Mouse (Mus musculus): ENCODE measurements at regions not wholly inside any gene's neighbourhood (a gene's known extent, or its start where the extent isn't known, plus 50 kb on each side); places are given as distances from the start of the nearest gene placed in this dataset.

GRCm38 (mm10) chr13:111044328-111045002 lies 210.3 kb upstream of the Actbl2 start:
- Histone ChIP-seq H3K4me1 (ENCODE audit: control insufficient read depth, insufficient read depth, low read length) (no peaks in the 10 kb centered on the region), H3K4me3 (ENCODE audit: insufficient read depth, low read length) (no peak overlapping the region), H3K27ac (ENCODE audit: insufficient read depth, low read depth, low read length) (no peak overlapping the region)
- TF ChIP-seq CTCF (IDR thresholded peaks at IDR 0.05; ENCODE audit: low read depth, low read length) (no peak), POLR2A (IDR thresholded peaks at IDR 0.05; ENCODE audit: borderline replicate concordance, low read depth, low read length) (no peak)

- H3K4me3 ChIP-seq (ENCODE audit: insufficient read depth, low read length), result no peak overlapping the region
- H3K4me1 ChIP-seq (ENCODE audit: control insufficient read depth, insufficient read depth, low read length), result no peaks in the 10 kb centered on the region
- H3K27ac ChIP-seq (ENCODE audit: insufficient read depth, low read depth, low read length), result no peak overlapping the region
- TF ChIP-seq CTCF (IDR thresholded peaks at IDR 0.05; ENCODE audit: low read depth, low read length), result no peak
- TF ChIP-seq POLR2A (IDR thresholded peaks at IDR 0.05; ENCODE audit: borderline replicate concordance, low read depth, low read length), result no peak
Measured at GRCm38 (mm10) chr13:111050097-111050496, 204.7 kb upstream of the Actbl2 start.

GRCm38 (mm10) chr13:111055817-111056216 lies 199.0 kb upstream of the Actbl2 start:
- no peak for TF ChIP-seq POLR2A (IDR thresholded peaks at IDR 0.05; ENCODE audit: borderline replicate concordance, low read depth, low read length)
- no peak for TF ChIP-seq CTCF (IDR thresholded peaks at IDR 0.05; ENCODE audit: low read depth, low read length)
- no peaks in the 10 kb centered on the region for H3K4me1 ChIP-seq (ENCODE audit: control insufficient read depth, insufficient read depth, low read length)
- no peak overlapping the region for H3K27ac ChIP-seq (ENCODE audit: insufficient read depth, low read depth, low read length)
- H3K4me3 ChIP-seq (ENCODE audit: insufficient read depth, low read length), result no peak overlapping the region

GRCm38 (mm10) chr13:111087753-111088152 lies 167.1 kb upstream of the Actbl2 start:
- TF ChIP-seq POLR2A (IDR thresholded peaks at IDR 0.05; ENCODE audit: borderline replicate concordance, low read depth, low read length), result no peak
- TF ChIP-seq CTCF (IDR thresholded peaks at IDR 0.05; ENCODE audit: low read depth, low read length), result no peak
- Histone ChIP-seq H3K4me3 (ENCODE audit: insufficient read depth, low read length) (no peak overlapping the region), H3K4me1 (ENCODE audit: control insufficient read depth, insufficient read depth, low read length) (no peaks in the 10 kb centered on the region), H3K27ac (ENCODE audit: insufficient read depth, low read depth, low read length) (no peak overlapping the region)

GRCm38 (mm10) chr13:111096071-111096470 lies 158.7 kb upstream of the Actbl2 start:
- Histone ChIP-seq H3K4me1 (ENCODE audit: control insufficient read depth, insufficient read depth, low read length) (peaks cover 5% of the 10 kb centered on the region; the same call in 1 of the 2 replicates), H3K27ac (ENCODE audit: insufficient read depth, low read depth, low read length) (no peak overlapping the region), H3K4me3 (ENCODE audit: insufficient read depth, low read length) (no peak overlapping the region)
- TF ChIP-seq POLR2A (IDR thresholded peaks at IDR 0.05; ENCODE audit: borderline replicate concordance, low read depth, low read length) (no peak), CTCF (IDR thresholded peaks at IDR 0.05; ENCODE audit: low read depth, low read length) (no peak)

GRCm38 (mm10) chr13:111097336-111097735 lies 157.5 kb upstream of the Actbl2 start:
- no peak overlapping the region for H3K4me3 ChIP-seq (ENCODE audit: insufficient read depth, low read length)
- H3K27ac ChIP-seq (ENCODE audit: insufficient read depth, low read depth, low read length), result no peak overlapping the region
- TF ChIP-seq POLR2A (IDR thresholded peaks at IDR 0.05; ENCODE audit: borderline replicate concordance, low read depth, low read length) (no peak), CTCF (IDR thresholded peaks at IDR 0.05; ENCODE audit: low read depth, low read length) (no peak)
- H3K4me1 ChIP-seq (ENCODE audit: control insufficient read depth, insufficient read depth, low read length), result peaks cover 5% of the 10 kb centered on the region; the same call in 1 of the 2 replicates

GRCm38 (mm10) chr13:111098738-111099137 lies 156.1 kb upstream of the Actbl2 start:
- no peak overlapping the region for H3K27ac ChIP-seq (ENCODE audit: insufficient read depth, low read depth, low read length)
- H3K4me3 ChIP-seq (ENCODE audit: insufficient read depth, low read length), result no peak overlapping the region
- TF ChIP-seq POLR2A (IDR thresholded peaks at IDR 0.05; ENCODE audit: borderline replicate concordance, low read depth, low read length), result no peak
- TF ChIP-seq CTCF (IDR thresholded peaks at IDR 0.05; ENCODE audit: low read depth, low read length), result no peak
- peaks cover 5% of the 10 kb centered on the region; the same call in 1 of the 2 replicates for H3K4me1 ChIP-seq (ENCODE audit: control insufficient read depth, insufficient read depth, low read length)

GRCm38 (mm10) chr13:111099252-111099651 lies 155.6 kb upstream of the Actbl2 start:
- no peak overlapping the region for H3K4me3 ChIP-seq (ENCODE audit: insufficient read depth, low read length)
- TF ChIP-seq POLR2A (IDR thresholded peaks at IDR 0.05; ENCODE audit: borderline replicate concordance, low read depth, low read length) (no peak), CTCF (IDR thresholded peaks at IDR 0.05; ENCODE audit: low read depth, low read length) (no peak)
- H3K4me1 ChIP-seq (ENCODE audit: control insufficient read depth, insufficient read depth, low read length), result peaks cover 5% of the 10 kb centered on the region; the same call in 1 of the 2 replicates
- H3K27ac ChIP-seq (ENCODE audit: insufficient read depth, low read depth, low read length), result no peak overlapping the region

GRCm38 (mm10) chr13:111100448-111100847 lies 154.4 kb upstream of the Actbl2 start:
- H3K4me3 ChIP-seq (ENCODE audit: insufficient read depth, low read length), result no peak overlapping the region
- H3K4me1 ChIP-seq (ENCODE audit: control insufficient read depth, insufficient read depth, low read length), result peaks cover 5% of the 10 kb centered on the region; the same call in 1 of the 2 replicates
- no peak overlapping the region for H3K27ac ChIP-seq (ENCODE audit: insufficient read depth, low read depth, low read length)
- no peak for TF ChIP-seq POLR2A (IDR thresholded peaks at IDR 0.05; ENCODE audit: borderline replicate concordance, low read depth, low read length)
- no peak for TF ChIP-seq CTCF (IDR thresholded peaks at IDR 0.05; ENCODE audit: low read depth, low read length)

- TF ChIP-seq CTCF (IDR thresholded peaks at IDR 0.05; ENCODE audit: low read depth, low read length), result no peak
- TF ChIP-seq POLR2A (IDR thresholded peaks at IDR 0.05; ENCODE audit: borderline replicate concordance, low read depth, low read length), result no peak
- Histone ChIP-seq H3K4me1 (ENCODE audit: control insufficient read depth, insufficient read depth, low read length) (no peaks in the 10 kb centered on the region; the same call in 1 of the 2 replicates), H3K4me3 (ENCODE audit: insufficient read depth, low read length) (no peak overlapping the region), H3K27ac (ENCODE audit: insufficient read depth, low read depth, low read length) (no peak overlapping the region)
Measured at GRCm38 (mm10) chr13:111104567-111105219, 150.1 kb upstream of the Actbl2 start.
